Comparison of ENCODE assay signal across 20 mouse cellular contexts in genomic region chr4:66122766-66123358, GRCm38 (mm10).
DNase-seq lines count a peak whose midpoint lies in the region; ATAC-seq lines count a peak whose summit lies in the region.
"Had no signal": no experiment of that assay in that cellular context is flagged by ENCODE, and none has a peak within 500 bp of the region (broad histone marks: within the 10 kb centered on the region; RNA-seq: fewer than 3 reads in every experiment).

No protein-coding gene starts in this region.

- intact Hi-C loops in left cerebral cortex, postnatal 14 days (cut with DNase I), result no loop called here

- WGBS in embryonic facial prominence, embryonic 10.5 days, result 92% methylated on average over 7 of the region's 7 CpGs
- 93% methylated on average over 7 of the region's 7 CpGs for WGBS in hindbrain, embryonic 16.5 days

- DNase-seq in layer of hippocampus, postnatal 36 days, result peak; percentile 4 to 6
- no peak for DNase-seq in layer of hippocampus, postnatal 10 days (ENCODE audit: low spot score in 2 of 2)
- DNase-seq in cerebellum, adult 8-10 months, result peak; percentile 37
- peak; percentile 13 to 38 for DNase-seq in cerebellum, postnatal 14 days
- no peak for DNase-seq in left cerebral cortex, postnatal 14 days (ENCODE audit: low spot score in 2 of 2)
- DNase-seq in embryonic facial prominence, embryonic 10.5 days (ENCODE audit: low spot score), result no peak
- DNase-seq: adrenal gland, postnatal 10 days; gastrocnemius, adult 2 months; gastrocnemius, postnatal 25 days; heart, postnatal 10 days; heart, postnatal 4 days; kidney, adult 18-20 months had no signal

- H3K9me3 ChIP-seq in embryonic facial prominence, embryonic 10.5 days, result no peaks in the 10 kb centered on the region
- H3K9me3 ChIP-seq in hindbrain, embryonic 16.5 days (ENCODE audit: control insufficient read depth, low read length), result no peaks in the 10 kb centered on the region
- H3K9me3 ChIP-seq: embryonic facial prominence, embryonic 15.5 days; forebrain, embryonic 10.5 days; heart, embryonic 10.5 days; hindbrain, embryonic 12.5 days; intestine, embryonic 15.5 days had no signal

- H3K9ac ChIP-seq in hindbrain, embryonic 16.5 days (ENCODE audit: low read depth, low read length), result no peak overlapping the region
- H3K9ac ChIP-seq: embryonic facial prominence, embryonic 15.5 days; hindbrain, embryonic 12.5 days; intestine, embryonic 15.5 days had no signal

- no peak overlapping the region for H3K4me3 ChIP-seq in embryonic facial prominence, embryonic 10.5 days
- H3K4me3 ChIP-seq in hindbrain, embryonic 16.5 days (ENCODE audit: low read length), result no peak overlapping the region
- H3K4me3 ChIP-seq: embryonic facial prominence, embryonic 15.5 days; erythroblast, embryonic 14.5 days; forebrain, embryonic 10.5 days; gastrocnemius, adult 2 months; heart, embryonic 10.5 days; hindbrain, embryonic 12.5 days; intestine, embryonic 15.5 days had no signal

- no peak overlapping the region for H3K27ac ChIP-seq in embryonic facial prominence, embryonic 10.5 days (replicated peaks)
- H3K27ac ChIP-seq in hindbrain, embryonic 16.5 days (ENCODE audit: low read depth, low read length), result no peak overlapping the region
- H3K27ac ChIP-seq: embryonic facial prominence, embryonic 15.5 days; forebrain, embryonic 10.5 days; gastrocnemius, adult 2 months; heart, embryonic 10.5 days; hindbrain, embryonic 12.5 days; intestine, embryonic 15.5 days had no signal

- no peaks in the 10 kb centered on the region for H3K27me3 ChIP-seq in embryonic facial prominence, embryonic 10.5 days (replicated peaks; ENCODE audit: low read depth, poor library complexity, severe bottlenecking)
- no peaks in the 10 kb centered on the region for H3K27me3 ChIP-seq in hindbrain, embryonic 16.5 days (replicated peaks; ENCODE audit: control insufficient read depth, insufficient read depth, low read length)
- H3K27me3 ChIP-seq: embryonic facial prominence, embryonic 15.5 days; hindbrain, embryonic 12.5 days; intestine, embryonic 15.5 days had no signal

- no peak overlapping the region for H3K4me2 ChIP-seq in hindbrain, embryonic 16.5 days (ENCODE audit: low read length)
- H3K4me2 ChIP-seq: embryonic facial prominence, embryonic 15.5 days; hindbrain, embryonic 12.5 days; intestine, embryonic 15.5 days had no signal

- no peak for ATAC-seq in hindbrain, embryonic 16.5 days
- ATAC-seq: forebrain, embryonic 14.5 days; intestine, embryonic 15.5 days had no signal

- no peaks in the 10 kb centered on the region for H3K36me3 ChIP-seq in embryonic facial prominence, embryonic 10.5 days (replicated peaks)
- H3K36me3 ChIP-seq in hindbrain, embryonic 16.5 days (ENCODE audit: control insufficient read depth, insufficient read depth, low read length), result no peaks in the 10 kb centered on the region
- H3K36me3 ChIP-seq: embryonic facial prominence, embryonic 15.5 days; forebrain, embryonic 10.5 days; heart, embryonic 10.5 days; hindbrain, embryonic 12.5 days; intestine, embryonic 15.5 days had no signal

- H3K4me1 ChIP-seq in embryonic facial prominence, embryonic 10.5 days, result no peaks in the 10 kb centered on the region
- no peaks in the 10 kb centered on the region for H3K4me1 ChIP-seq in hindbrain, embryonic 16.5 days (ENCODE audit: control insufficient read depth, insufficient read depth, low read depth, low read length)
- H3K4me1 ChIP-seq: embryonic facial prominence, embryonic 15.5 days; forebrain, embryonic 10.5 days; heart, embryonic 10.5 days; hindbrain, embryonic 12.5 days; intestine, embryonic 15.5 days had no signal

Comparison
In these comparisons a context has a peak if more than half of its experiments do, and no peak if none do; other contexts are left out.
1. DNase-seq: peak in layer of hippocampus, postnatal 36 days (2 of 2), cerebellum, adult 8-10 months (single experiment) and cerebellum, postnatal 14 days (2 of 2); none in layer of hippocampus, postnatal 10 days (0 of 2), left cerebral cortex, postnatal 14 days (0 of 2) and embryonic facial prominence, embryonic 10.5 days (single experiment).